Mouse (Mus musculus): ENCODE results near the gene Slf2.
A peak's percentile ranks its signal among the peaks of the same experiment; 100 is the strongest.

The Slf2 gene

DNA sequence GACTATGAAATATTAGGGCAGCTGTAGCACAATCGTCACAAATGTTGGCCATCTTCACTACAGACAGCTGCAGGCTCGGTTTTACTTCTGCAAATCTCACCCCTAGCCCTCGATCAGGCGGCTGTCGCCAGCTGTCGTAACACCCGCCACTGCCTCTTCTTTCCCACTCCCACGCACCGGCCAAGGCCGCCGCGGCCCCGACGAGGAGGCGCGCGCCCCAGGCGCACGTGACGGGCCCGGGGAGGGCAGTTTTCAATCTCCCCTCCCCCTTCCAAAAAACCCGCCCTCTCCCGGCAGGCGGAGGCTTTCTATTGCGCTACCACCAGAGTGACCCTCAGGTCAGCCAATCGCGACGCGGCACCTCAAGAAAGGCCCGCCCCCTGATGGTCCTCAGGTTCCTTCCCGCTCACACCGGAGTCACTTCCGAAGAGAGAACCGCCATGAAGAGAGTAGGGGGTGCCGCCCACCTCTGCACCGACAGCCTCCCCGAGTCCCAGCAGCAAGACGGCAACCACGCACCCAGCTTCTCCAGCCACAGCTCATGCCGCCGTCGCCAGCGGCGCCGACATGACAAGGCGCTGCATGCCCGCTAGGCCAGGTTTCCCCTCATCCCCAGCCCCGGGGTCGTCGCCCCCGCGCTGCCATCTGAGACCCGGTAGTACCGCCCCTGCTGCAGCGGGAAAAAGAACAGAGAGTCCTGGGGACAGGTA lies at the start of gene Slf2:
TSS of gene Slf2 (plus strand) at position 408 of the 710 bp plus-strand sequence.
- DNase-seq (ENCODE audit: low read depth) = peak; percentile 95

DNA sequence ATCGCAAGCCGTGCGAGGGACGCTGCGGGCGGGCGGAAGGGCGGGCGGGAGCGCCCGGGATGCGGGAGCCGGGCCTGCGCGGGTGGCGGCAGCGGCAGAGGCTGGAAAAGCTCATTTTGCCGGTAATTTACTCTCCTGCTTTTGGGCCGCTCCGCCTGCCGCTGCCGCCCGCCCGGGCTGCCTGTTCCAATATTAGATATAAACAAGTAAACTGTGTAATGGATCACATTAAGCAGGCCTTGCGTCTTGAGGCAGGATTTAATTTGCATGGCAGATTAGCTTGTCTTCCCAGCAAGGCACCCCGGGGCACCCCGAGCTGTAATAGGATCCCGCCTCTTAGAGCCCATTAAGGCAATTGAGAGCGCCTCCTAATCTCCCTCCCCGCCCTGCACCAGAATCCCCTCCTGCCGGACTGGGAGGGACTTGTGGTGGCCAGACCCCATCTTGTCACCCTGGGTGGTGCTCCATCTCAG lies 48.4 kb upstream of the Slf2 start:
- DNase-seq (ENCODE audit: low read depth) = no peak

- DNase-seq (ENCODE audit: low read depth) = no peak
Measured at GRCm38 (mm10) chr19:44884331-44884730, 46.6 kb upstream of the Slf2 start.

DNA sequence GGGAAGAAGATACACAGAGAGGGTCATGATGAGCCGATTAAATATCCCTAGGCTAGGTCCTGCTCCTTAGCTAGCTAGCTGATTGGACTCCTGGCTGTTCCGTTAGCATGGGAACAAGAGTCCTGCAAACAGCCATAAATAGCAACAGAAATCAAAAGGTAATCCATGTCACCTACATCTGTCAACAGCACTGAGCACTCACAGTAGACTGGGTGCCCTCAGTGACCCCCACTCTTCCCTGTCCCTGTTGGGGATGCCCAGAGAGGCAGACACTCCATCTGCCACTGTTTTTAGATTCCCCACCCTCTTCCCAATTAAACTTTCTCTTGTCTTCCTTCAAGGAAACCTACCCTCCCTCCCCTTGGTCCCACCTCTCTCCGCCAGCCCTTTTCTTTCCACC lies 44.5 kb upstream of the Slf2 start:
- DNase-seq (ENCODE audit: low read depth) = no peak

- no peak for DNase-seq (ENCODE audit: low read depth)
Measured at GRCm38 (mm10) chr19:44887679-44888235, 43.2 kb upstream of the Slf2 start.

- no peak for DNase-seq (ENCODE audit: low read depth)
Measured at GRCm38 (mm10) chr19:44889548-44889947, 41.4 kb upstream of the Slf2 start.

- no peak for DNase-seq (ENCODE audit: low read depth)
Measured at GRCm38 (mm10) chr19:44891446-44891845, 39.5 kb upstream of the Slf2 start.

- DNase-seq (ENCODE audit: low read depth) = no peak
Measured at GRCm38 (mm10) chr19:44893231-44893871, 37.6 kb upstream of the Slf2 start.

DNA sequence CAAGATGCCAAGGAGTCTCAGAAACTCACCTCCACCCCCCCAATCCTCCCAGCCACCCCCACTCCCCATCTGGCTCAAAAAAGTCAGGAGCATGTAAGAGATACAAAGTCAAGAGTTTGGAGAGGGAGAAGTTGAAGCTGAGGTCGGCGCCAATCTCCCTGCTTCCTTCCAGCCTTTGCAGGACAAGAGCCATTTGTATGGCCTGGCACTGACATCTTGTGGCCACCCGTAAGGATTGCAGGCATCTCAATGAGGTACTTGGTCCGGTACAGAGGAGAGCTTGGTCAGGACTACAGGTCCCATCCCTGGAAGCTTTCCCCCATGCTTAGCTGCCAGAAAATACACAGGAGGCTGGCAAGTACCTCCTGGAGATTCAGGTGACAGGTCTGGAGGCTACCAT lies 35.7 kb upstream of the Slf2 start:
- peak; percentile 46 for DNase-seq (ENCODE audit: low read depth)

DNA sequence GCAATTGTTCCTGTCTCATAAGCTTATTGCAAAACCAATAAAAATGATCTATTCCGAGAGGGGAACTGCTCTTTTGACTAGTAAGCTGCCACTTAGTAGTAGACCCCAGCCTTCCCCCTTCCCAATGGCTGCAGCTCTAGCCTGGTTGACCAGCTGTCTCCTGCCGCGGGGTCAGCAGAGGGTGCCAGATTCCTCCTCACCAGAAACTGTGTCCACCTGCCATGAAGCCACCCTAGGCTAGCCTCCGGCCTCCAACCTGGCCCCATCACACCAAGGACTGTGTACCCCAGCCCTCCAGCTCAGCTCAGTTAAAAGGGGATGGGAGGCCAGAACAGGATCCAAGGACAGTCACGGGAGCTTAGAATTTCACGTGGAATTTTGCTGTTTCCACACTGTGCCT lies 34.5 kb upstream of the Slf2 start:
- no peak for DNase-seq (ENCODE audit: low read depth)

GRCm38 (mm10) chr19:44897521-44897920 lies 33.4 kb upstream of the Slf2 start:
- no peak for DNase-seq (ENCODE audit: low read depth)

DNA sequence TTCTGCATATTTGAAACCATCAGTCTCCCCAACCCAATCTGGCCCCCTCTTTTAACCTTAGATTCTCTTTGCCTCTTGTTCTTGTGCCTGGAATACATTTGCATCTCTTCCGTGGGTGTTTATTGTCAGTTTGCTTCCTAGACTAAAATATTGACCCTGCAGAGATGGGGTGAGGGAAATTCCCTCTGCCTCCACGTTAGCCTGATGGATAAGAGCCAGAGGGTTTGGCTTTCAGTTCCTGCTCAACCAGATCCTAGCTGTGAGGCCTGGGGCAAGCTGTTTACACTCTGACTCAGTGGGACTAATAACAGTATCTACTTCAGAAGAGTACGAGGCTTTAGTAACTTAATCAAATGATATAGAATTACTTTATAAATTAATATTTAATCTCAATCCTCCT lies 32.3 kb upstream of the Slf2 start:
- DNase-seq (ENCODE audit: low read depth) = no peak

- DNase-seq (ENCODE audit: low read depth) = no peak
Measured at GRCm38 (mm10) chr19:44899104-44899793, 31.7 kb upstream of the Slf2 start.

- peak; percentile 49 for DNase-seq (ENCODE audit: low read depth)
Measured at GRCm38 (mm10) chr19:44899947-44900773, 30.8 kb upstream of the Slf2 start.

DNA sequence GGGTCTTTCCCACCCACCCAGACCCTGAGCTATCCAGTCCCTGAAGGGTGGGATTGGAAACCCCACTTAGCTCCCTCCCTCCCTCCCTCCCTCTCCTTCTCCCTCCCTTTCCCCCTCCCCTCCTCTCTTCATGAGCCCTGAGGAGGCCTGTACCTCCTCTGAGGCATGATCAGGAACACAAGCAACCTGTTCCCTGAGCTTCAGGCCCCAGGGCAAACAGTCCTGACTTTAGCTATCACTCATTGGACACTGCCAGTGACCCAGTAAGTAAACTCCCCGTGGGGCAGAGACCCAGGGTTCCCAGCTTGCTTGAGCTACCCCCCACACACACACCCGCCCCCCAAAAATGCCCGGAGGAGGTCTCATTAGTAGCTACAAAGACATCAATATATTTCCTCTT lies 29.9 kb upstream of the Slf2 start:
- DNase-seq (ENCODE audit: low read depth) = no peak

DNA sequence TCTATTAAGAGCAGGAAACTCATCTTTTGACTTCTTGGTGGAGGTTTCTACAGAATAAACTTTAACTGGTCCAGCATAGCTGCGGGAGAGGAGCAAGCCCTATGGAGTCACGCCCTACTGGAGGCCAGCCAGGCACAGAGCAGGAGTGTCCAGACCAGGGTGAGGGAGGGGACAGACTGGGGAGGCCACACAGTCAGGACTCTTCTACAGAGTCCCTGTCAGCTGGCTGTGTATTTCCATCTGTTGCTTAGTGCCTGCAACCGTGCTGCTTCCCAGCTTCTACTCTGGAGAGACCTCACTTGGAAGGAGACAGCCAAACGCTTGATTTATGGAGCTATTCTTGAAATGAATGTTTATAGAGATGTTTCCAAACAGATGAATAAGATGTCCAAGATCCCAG lies 28.6 kb upstream of the Slf2 start:
- DNase-seq (ENCODE audit: low read depth) = no peak

DNA sequence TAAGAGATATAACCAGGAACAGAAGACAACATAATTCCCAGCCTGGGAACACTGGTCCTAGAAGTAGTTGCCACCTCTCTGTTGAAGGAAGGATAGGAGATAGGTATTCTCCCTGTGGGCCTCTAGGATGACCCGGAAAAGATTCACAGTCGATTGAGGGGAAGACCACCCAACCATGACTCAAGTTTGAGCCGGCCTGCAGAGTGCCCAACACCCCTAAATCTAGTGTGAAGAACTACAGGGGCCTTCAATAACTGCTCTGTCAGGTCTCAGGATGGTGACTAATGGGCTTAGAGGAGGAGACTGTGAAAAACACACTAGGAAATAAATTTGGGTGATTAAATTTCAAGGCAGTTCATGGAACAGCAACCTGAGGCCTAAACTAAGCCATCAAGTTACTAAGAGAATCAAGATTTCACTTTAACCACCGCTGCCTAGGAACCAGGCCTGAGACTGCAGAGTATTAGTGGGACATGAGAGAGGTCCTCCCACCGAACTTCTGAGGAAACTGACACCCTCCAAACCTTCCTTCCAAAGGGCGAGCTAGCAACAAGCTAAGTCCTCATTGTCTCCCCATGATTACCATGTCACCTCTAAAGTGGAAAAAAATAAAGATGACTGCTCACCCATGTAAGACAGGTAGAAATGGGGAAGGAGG lies 27.5 kb upstream of the Slf2 start:
- no peak for DNase-seq (ENCODE audit: low read depth)

- DNase-seq (ENCODE audit: low read depth) = no peak
Measured at GRCm38 (mm10) chr19:44904141-44904720, 26.7 kb upstream of the Slf2 start.

- no peak for DNase-seq (ENCODE audit: low read depth)
Measured at GRCm38 (mm10) chr19:44905316-44905715, 25.6 kb upstream of the Slf2 start.

DNA sequence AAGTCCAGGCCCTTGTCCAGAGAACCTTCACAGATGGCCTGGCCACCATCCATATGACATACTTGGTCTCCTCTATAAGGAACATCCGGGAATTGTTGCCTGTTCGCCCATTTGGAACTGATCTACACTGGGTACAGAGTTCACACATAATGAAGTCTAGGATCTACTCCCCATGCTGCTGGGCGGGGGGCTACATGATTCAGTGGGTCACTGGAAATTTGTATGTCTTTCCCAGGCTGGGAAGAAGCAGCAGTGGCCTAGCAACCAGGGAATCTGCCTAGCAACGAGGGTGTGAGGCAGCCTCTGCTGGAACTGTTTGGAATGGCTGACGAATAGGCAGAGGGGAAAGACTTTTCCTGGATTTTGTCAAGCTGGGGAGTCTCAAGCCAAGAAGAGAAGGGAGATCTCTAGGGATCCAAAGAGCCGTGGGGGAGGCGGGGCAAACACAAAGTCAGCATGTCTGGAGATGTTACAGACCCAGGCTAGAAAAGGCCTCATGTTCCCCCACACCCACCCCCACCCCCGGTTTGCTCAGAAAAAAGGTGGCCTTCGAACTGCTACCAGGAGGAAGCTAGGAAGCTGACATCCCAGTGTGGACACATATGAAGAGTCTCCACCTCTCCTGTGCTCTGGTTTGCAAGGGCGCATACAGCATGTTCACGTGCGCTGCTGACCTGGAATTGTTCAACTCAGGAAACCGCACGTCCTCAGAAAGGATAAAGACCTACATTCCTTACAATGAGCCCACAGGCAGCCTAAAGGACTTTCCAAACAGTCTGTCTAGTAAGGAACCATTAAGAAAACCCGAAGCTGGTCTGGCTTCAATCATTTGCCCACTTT lies 22.9 kb upstream of the Slf2 start:
- DNase-seq (ENCODE audit: low read depth) = no peak

Measured in fibroblast of lung, adult 2 months (primary cell).